Mouse (Mus musculus) frontal cortex, postnatal 10 days (tissue): ENCODE results near the gene Sh2d6.
"Not testable (repeated sequence)": the region's sequence is repeated elsewhere in the genome, so short reads cannot be mapped to it uniquely, and the experiment has no call there.

Experiments
- DNase-seq, 2 experiments: peaks; one replicate each; pipeline ENCODE4 v3.0.0; 2022; ENCODE audit warnings: low spot score in 2 of 2, mixed read lengths in 1 of 2

Gene Sh2d6

GRCm38 (mm10) chr6:72535165-72535564 lies 13.7 kb upstream of the Sh2d6 start:
- peak in 1 of 2 experiments; percentile 76 for DNase-seq

- DNase-seq: peak; percentile 65 to 70
These were observed 12.7 kb upstream of the Sh2d6 start for GRCm38 (mm10) chr6:72534035-72534809.

- DNase-seq: not testable (repeated sequence)
These were observed 12.0 kb upstream of the Sh2d6 start for GRCm38 (mm10) chr6:72533555-72533954.

GRCm38 (mm10) chr6:72532580-72532979 lies 11.1 kb upstream of the Sh2d6 start:
- no peak for DNase-seq

GRCm38 (mm10) chr6:72528410-72529151 lies 7.1 kb upstream of the Sh2d6 start:
- no peak for DNase-seq

GRCm38 (mm10) chr6:72527070-72527469 lies 5.6 kb upstream of the Sh2d6 start:
- no peak for DNase-seq

- DNase-seq: no peak
These were observed 2.7 kb upstream of the Sh2d6 start for GRCm38 (mm10) chr6:72524160-72524559.

GRCm38 (mm10) chr6:72523222-72523621 lies 1.7 kb upstream of the Sh2d6 start:
- no peak for DNase-seq

- DNase-seq: no peak
These were observed 781 bp upstream of the Sh2d6 start for GRCm38 (mm10) chr6:72522288-72522687.

- no peak for DNase-seq
These were observed 603 bp downstream of the Sh2d6 start for GRCm38 (mm10) chr6:72520904-72521303.

GRCm38 (mm10) chr6:72519892-72520663 lies 1.4 kb downstream of the Sh2d6 start:
- DNase-seq: peak; percentile 57 to 61

- no peak for DNase-seq
These were observed 2.2 kb downstream of the Sh2d6 start for GRCm38 (mm10) chr6:72519303-72519702.

GRCm38 (mm10) chr6:72518842-72519241 lies 2.7 kb downstream of the Sh2d6 start:
- no peak for DNase-seq

GRCm38 (mm10) chr6:72515644-72516043 lies 5.9 kb downstream of the Sh2d6 start:
- no peak for DNase-seq

- DNase-seq: no peak
These were observed 8.5 kb downstream of the Sh2d6 start for GRCm38 (mm10) chr6:72513071-72513440.

- DNase-seq: peak; percentile 88 to 89
These were observed 9.0 kb downstream of the Sh2d6 start for GRCm38 (mm10) chr6:72512386-72513070.

- no peak for DNase-seq
These were observed 10.7 kb downstream of the Sh2d6 start for GRCm38 (mm10) chr6:72510686-72511421.

- DNase-seq: no peak
These were observed 11.6 kb downstream of the Sh2d6 start for GRCm38 (mm10) chr6:72509872-72510435.

- DNase-seq: no peak
These were observed 12.9 kb downstream of the Sh2d6 start for GRCm38 (mm10) chr6:72508596-72508995.

GRCm38 (mm10) chr6:72506104-72506503 lies 15.4 kb downstream of the Sh2d6 start:
- no peak for DNase-seq

- DNase-seq: no peak
These were observed 17.6 kb downstream of the Sh2d6 start for GRCm38 (mm10) chr6:72503939-72504338.
